Mouse (Mus musculus) cerebellum, adult (tissue): ENCODE results near the gene Serinc1.

Experiments used
- ATAC-seq: cut with Nextera tagmentation; 2 replicates; pipeline ENCODE4 v1.9.2; 2017; ENCODE audit warnings: mild to moderate bottlenecking, moderate library complexity, mixed read lengths; ENCODE audit not compliant: insufficient number of reproducible peaks, low FRiP score, low TSS enrichment

Gene Serinc1

DNA sequence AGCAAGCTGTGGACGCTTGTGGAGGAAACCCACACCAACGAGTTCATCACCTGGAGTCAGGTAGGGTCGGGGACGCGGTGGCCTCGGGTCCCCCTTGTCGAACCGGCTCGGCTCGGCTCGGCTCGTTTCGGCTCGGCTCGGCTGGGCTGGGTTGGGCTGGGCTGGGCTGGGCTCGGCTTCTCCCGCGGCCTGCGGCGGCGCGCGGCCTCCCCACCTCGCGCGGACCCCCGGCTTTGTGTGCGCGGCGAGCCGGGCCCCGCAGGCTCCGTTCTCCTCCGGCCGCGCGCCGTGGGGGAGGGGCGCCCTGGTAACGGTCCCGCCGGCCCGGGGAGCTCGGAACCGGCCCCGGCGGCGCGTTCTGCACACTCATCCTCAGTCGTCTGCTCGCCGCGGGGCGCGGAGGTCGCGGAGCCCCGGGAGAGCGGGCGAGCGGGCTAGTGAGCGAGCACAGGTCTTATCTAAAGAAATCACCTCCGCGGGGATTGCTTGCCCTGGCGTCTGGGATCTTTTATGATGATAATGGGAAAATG, 45.7 kb downstream of the Serinc1 start:
- peak; percentile 85 for ATAC-seq

DNA sequence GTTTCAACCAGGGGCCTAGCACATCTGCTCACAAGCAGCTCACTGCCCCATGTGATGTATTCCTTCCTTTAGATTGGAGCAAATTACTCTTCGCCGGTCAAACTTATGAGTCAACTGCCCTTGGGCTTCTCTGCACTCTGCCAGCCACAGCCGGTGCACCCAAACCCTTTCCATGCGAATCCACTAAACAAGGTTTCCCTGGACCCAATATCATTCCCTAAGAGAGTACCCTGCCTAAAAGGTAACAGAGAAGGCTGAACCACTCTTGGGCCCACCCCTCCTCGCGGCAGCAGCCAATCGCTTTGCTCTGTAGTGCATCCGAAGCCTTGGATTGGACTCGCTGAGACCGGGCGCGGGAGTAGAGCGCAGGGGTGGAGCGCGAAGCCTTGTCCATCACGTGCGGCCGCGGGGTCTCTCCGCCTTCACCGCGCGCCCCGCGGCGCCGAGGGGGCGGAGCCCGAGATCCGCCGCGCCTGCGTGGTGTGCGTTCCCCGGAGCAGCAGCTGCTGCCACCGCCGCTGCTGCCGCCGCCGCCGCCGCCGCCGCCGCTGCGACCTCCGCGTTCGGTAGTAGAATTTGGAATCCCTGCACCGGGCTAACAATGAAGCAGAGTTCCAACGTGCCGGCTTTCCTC, 46.3 kb downstream of the Serinc1 start, which contains the start of gene Hsf2:
Gene Hsf2, plus strand, starts transcription at position 478 of the 634 bp plus-strand sequence.
- ATAC-seq, result peak; percentile 99

DNA sequence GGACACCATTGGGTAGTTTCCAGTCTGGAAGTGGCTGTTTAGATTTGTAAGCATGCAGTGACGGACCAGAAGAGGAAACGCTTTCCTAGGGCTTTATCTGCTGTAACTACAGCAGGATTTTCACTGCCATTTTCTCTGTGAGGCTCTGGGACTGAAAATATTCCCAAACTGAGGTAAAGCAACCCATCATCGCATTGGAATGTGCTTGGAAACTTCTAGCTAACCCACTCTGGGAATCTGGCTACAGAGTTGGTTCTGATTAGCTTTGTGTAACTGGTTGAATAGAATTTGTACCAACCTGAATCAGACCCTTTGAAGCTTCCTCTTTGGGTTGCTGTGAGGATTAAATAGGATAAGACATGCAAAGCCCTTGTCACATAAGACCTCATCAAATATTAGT, 47.6 kb downstream of the Serinc1 start:
- ATAC-seq, result no peak

DNA sequence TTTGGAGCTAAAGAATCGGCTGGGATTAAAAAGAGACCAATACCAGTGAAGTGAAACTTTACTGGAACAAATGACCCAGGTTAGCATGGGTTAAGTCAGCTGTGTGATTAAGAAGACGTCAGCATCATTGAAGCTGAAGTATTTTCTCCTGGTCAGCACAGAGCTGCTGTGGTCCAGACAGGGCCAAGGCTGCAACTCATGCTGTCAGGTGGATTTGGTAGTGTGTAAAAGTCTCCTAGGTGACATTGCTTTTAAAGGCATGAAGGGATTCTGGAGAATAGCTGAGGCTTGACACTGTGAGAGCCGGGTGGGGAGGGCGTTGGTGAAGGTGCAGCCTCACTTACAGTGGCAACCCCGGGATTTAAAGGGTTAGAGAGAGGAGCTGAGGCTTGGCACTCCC, 50.6 kb downstream of the Serinc1 start:
- ATAC-seq, result no peak

DNA sequence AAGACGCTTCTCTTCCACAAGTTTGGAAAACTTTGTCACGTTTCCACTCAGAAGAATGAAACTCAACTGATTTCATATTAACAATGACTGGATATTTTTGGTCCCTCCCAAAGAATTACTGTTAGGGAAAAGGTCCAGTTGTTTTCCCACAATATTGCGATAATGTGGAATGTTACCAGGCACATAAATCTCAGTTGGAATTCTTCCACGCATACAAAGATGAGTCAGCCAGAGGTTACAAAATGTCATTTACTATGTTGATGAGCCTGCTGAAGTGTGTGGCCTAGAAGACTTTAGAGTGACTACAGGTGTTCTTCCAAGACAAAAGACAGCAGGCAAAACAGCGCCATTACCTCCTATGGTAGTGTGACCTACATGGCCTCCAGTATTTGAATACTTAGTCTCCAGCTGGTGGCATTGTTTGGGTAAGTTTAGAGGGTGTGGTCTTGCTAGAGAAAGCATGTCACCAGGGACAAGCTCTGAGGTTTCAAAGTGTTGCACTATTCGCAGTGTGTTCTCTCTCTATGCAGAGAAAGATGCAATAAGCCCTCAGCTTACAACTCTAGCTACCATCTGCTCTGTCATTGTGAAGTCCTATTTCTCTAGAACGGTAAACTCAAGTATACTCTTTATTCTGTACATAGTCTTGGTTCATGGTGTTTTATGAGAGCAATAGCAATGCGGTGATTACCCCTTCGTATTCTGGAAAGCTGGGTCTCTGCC, 55.0 kb downstream of the Serinc1 start:
- ATAC-seq, result no peak
